Mouse (Mus musculus): Measurements from ENCODE around the gene Chst10. TPM values are rescaled to one million over a fixed set of nuclear protein-coding genes. Genes with fewer than 3 reads are reported as not detected.

Gene Chst10
- polyA plus RNA-seq, 1 experiment = 43.7 TPM

DNA sequence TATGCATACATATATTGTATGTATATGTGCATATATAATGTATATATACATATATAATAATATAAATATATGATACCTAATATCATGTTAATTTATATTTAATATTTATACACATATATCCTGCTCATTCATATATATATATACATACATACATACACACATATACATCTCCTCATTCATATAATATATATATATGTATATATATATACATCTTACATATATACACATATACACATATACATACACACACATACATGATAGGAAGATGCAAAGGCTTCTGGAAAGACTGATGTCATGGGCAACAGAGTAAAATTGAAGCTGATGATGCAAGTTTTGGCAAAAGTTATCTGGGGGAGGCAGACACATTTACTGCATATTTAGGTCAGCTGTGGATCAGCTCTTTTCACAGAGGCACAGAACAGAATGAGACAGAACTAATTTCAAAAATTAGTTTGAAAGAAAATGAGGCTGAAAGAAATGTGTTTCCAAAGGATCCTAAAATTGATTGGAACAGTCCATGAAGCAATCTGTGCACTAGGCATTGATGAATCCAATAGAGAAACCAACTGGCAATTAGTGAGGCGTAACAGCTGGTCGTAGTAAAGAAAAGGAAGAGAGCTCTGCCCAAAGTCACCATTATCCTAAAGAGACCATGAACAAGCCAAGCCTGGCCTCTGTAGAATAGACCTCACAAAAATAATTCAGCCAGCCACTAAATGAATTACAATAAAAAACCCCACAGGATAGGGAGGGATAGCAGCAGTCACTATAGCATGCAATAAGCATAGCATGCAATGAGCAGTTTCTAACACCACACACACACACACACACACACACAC, 49.3 kb downstream of the Chst10 start:
- Histone ChIP-seq H3K4me1 (ENCODE audit: control insufficient read depth, insufficient read depth, low read length) (0 out of 2 replicates have a peak, but pooled peaks cover 2% of the 10 kb centered on the region), H3K4me3 (replicated peaks; ENCODE audit: insufficient read depth, low read depth, low read length) (no peak overlapping the region), H3K27me3 (ENCODE audit: control insufficient read depth, insufficient read depth, low read length) (no peaks in the 10 kb centered on the region), H3K27ac (ENCODE audit: insufficient read depth, low read length) (no peak overlapping the region)
- 76% methylated on average over 2 of the region's 2 CpGs for WGBS
- no peak for DNase-seq
- no peak for TF ChIP-seq CTCF (IDR thresholded peaks at IDR 0.05; ENCODE audit: borderline replicate concordance, insufficient read depth, low read depth, low read length)
- no peak for TF ChIP-seq POLR2A (IDR thresholded peaks at IDR 0.05; ENCODE audit: borderline replicate concordance, insufficient read depth, low read length)

DNA sequence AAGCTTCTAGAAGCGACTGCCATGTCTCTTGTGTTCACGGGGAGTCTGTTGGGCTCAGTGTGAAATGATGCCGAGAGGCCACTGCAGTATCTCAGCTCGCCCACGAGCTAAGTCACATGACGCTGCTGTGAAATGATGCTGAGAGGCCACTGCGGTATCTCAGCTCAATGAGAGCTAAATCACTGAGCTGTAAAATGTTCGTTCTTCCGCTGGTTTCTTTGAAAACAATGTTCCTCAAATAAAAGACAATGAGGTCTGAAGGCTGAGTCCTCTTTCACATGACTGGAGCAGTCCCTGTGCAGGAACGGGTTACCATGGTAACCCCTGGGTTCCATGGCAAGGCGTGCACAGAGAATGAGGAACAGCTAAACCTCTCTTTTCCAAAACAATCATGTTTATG, 50.0 kb downstream of the Chst10 start:
- TF ChIP-seq POLR2A (IDR thresholded peaks at IDR 0.05; ENCODE audit: borderline replicate concordance, insufficient read depth, low read length) (0 out of 2 replicates have a peak, but pooled peaks have one; percentile 14), CTCF (IDR thresholded peaks at IDR 0.05; ENCODE audit: borderline replicate concordance, insufficient read depth, low read depth, low read length) (no peak)
- no peaks in the 10 kb centered on the region for H3K27me3 ChIP-seq (ENCODE audit: control insufficient read depth, insufficient read depth, low read length)
- WGBS = 2% methylated on average over 11 of the region's 11 CpGs
- DNase-seq = peak; percentile 55 to 62
- H3K4me1 ChIP-seq (ENCODE audit: control insufficient read depth, insufficient read depth, low read length) = 0 out of 2 replicates have a peak, but pooled peaks cover 2% of the 10 kb centered on the region
- peak overlapping the region; percentile 67 for H3K4me3 ChIP-seq (replicated peaks; ENCODE audit: insufficient read depth, low read depth, low read length)
- H3K27ac ChIP-seq (ENCODE audit: insufficient read depth, low read length) = peak overlapping the region; percentile 51

DNA sequence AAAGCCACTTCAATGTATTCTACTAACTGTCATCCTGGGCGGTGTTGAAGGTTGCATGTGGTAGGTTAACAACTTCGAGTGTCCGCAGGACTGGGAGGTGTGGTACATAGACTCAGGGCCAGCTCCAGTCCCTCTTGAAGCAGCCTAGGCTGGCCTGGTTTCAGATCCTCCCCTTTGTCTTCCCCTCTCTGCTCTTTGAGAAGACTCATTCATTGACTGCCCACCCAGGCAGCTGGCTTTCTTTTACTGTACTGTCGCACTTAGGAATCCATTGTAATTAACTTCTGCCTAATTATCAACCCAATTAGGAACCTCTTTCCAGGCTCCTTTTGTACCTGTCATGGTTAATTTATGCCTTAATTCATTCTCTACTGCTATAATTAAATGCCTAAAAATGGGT, 54.7 kb downstream of the Chst10 start:
- H3K4me3 ChIP-seq (replicated peaks; ENCODE audit: insufficient read depth, low read depth, low read length) = no peak overlapping the region
- H3K4me1 ChIP-seq (ENCODE audit: control insufficient read depth, insufficient read depth, low read length) = 0 out of 2 replicates have a peak, but pooled peaks cover 2% of the 10 kb centered on the region
- DNase-seq = no peak
- WGBS = 35% methylated on average over 4 of the region's 4 CpGs
- TF ChIP-seq POLR2A (IDR thresholded peaks at IDR 0.05; ENCODE audit: borderline replicate concordance, insufficient read depth, low read length) (no peak), CTCF (IDR thresholded peaks at IDR 0.05; ENCODE audit: borderline replicate concordance, insufficient read depth, low read depth, low read length) (no peak)
- no peaks in the 10 kb centered on the region for H3K27me3 ChIP-seq (ENCODE audit: control insufficient read depth, insufficient read depth, low read length)
- no peak overlapping the region for H3K27ac ChIP-seq (ENCODE audit: insufficient read depth, low read length)

DNA sequence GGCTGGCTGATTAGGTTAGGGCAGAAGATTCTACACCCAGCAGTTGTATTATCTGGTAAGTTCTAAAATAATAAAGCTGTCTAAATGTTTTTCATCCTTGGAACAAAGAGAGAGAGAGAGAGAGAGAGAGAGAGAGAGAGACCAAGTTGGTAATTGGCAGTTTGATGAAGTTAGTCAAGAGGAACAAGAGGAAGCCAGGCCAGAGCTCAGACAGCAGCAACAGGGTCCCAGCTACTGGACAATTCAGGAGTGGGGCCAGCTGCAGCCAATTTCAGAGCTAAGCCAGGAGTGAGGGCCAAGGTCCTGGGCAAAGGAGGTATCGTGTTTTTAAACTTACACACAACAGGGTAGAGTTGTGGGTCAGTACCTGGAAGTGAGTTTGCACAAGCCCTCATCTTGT, 55.1 kb downstream of the Chst10 start:
- WGBS = 74% methylated on average over 1 of the region's 1 CpGs
- no peak for TF ChIP-seq POLR2A (IDR thresholded peaks at IDR 0.05; ENCODE audit: borderline replicate concordance, insufficient read depth, low read length)
- TF ChIP-seq CTCF (IDR thresholded peaks at IDR 0.05; ENCODE audit: borderline replicate concordance, insufficient read depth, low read depth, low read length) = no peak
- Histone ChIP-seq H3K4me1 (ENCODE audit: control insufficient read depth, insufficient read depth, low read length) (0 out of 2 replicates have a peak, but pooled peaks cover 1% of the 10 kb centered on the region), H3K27ac (ENCODE audit: insufficient read depth, low read length) (no peak overlapping the region), H3K4me3 (replicated peaks; ENCODE audit: insufficient read depth, low read depth, low read length) (no peak overlapping the region), H3K27me3 (ENCODE audit: control insufficient read depth, insufficient read depth, low read length) (no peaks in the 10 kb centered on the region)
- DNase-seq = no peak

DNA sequence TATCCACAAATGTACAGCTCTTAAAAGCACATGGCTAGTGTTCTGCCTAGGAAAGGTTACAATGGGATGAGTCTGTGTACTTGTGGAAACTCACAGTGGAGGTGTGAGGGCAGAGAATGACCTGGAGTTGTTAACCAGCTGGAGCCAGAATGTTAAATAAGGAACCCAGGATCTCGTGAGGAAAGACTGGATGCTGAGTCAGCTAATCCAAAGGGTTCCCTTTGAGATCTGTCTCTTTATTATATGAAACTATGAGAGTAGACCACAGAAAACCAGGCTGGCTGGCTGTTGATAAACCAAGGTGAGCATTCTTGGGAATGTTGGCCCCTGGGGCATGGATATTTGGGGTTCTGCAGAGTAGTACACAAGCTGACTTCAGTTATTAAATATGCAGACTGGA, 58.0 kb downstream of the Chst10 start:
- TF ChIP-seq CTCF (IDR thresholded peaks at IDR 0.05; ENCODE audit: borderline replicate concordance, insufficient read depth, low read depth, low read length) = no peak
- no peak for TF ChIP-seq POLR2A (IDR thresholded peaks at IDR 0.05; ENCODE audit: borderline replicate concordance, insufficient read depth, low read length)
- 49% methylated on average over 1 of the region's 1 CpGs for WGBS
- Histone ChIP-seq H3K4me3 (replicated peaks; ENCODE audit: insufficient read depth, low read depth, low read length) (no peak overlapping the region), H3K27ac (ENCODE audit: insufficient read depth, low read length) (no peak overlapping the region), H3K27me3 (ENCODE audit: control insufficient read depth, insufficient read depth, low read length) (no peaks in the 10 kb centered on the region), H3K4me1 (ENCODE audit: control insufficient read depth, insufficient read depth, low read length) (no peaks in the 10 kb centered on the region)
- no peak for DNase-seq

DNA sequence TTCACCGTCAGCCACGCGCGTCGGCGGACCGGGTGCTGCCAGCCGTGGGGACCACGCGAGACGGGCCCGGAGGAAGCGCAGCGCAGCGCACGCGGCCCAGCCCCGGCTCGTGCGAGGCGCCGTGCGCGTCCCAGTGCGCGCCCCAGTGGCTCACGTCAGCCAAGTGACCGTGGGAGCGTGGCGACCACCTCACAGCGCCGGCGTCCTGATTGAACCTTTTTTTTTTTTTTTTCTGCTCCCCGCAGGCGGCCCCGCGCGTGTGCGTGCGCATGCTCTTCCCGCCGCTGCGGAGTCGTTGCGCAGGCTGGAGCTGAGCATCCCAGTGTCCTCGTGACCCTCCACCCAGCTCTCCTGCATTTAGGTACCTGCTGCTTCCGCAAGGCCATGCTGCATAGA, 61.5 kb downstream of the Chst10 start, which contains the start of gene Lonrf2:
TSS of gene Lonrf2 (minus strand) at position 235 of the 396 bp plus-strand sequence.
- peak within 1 kb of the TSS; percentile 98 for H3K27ac ChIP-seq (ENCODE audit: insufficient read depth, low read length)
- DNase-seq = peak; percentile 82 to 86
- H3K4me1 ChIP-seq (ENCODE audit: control insufficient read depth, insufficient read depth, low read length) = no peaks in the 10 kb centered on the region; the same call in 1 of the 2 replicates
- TF ChIP-seq CTCF (IDR thresholded peaks at IDR 0.05; ENCODE audit: borderline replicate concordance, insufficient read depth, low read depth, low read length) = no peak
- TF ChIP-seq POLR2A (IDR thresholded peaks at IDR 0.05; ENCODE audit: borderline replicate concordance, insufficient read depth, low read length) = peak; percentile 70
- under 1% methylated on average over 47 of the region's 47 CpGs for WGBS
- H3K27me3 ChIP-seq (ENCODE audit: control insufficient read depth, insufficient read depth, low read length) = no peaks in the 10 kb centered on the region
- H3K4me3 ChIP-seq (replicated peaks; ENCODE audit: insufficient read depth, low read depth, low read length) = peak within 1 kb of the TSS; percentile 57

DNA sequence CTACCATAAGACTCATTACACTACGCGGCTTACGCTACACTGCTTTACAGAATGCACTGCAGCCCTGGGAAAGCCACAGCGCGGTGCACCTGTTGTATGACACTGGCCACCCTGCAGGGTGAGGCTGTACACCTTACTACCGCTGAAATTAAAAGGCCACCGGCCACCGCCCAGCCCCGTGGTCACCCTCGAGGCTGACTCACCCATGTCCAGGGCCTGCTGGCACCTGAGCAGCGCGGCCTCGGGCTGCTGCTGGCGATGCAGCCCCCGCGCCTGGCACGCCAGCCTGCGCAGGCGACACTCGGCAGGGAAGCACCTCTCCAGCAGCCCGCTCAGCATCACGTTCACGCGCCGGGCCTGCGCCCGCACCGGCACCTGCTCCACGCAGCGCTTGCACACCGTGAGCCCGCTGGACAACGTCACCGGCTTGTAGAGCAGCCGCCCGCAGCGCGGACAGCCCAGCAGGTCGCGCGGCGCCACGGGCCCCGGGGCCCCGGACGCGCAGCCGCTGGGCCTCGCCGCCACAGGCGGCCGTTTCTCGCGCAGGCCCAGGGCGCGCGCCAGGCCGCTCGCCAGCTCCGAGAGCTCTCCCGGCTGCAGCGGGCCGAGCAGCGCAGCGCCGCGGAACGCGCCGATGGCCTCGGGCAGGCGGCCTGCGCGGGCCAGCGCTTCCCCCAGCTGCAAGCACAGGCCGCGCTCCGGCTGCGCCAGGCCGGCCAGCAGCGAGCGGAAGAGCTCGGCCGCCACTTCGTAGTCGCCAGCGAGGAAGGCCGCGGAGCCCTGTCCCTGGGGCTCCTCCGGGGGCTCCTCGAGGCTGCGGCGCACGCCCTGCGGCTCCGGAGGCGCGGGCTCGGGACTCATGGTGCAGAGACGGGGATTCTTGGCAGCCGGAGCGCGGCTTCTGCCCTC, 62.1 kb downstream of the Chst10 start:
- H3K4me3 ChIP-seq (replicated peaks; ENCODE audit: insufficient read depth, low read depth, low read length) = peak overlapping the region; percentile 57
- no peaks in the 10 kb centered on the region; the same call in 1 of the 2 replicates for H3K27me3 ChIP-seq (ENCODE audit: control insufficient read depth, insufficient read depth, low read length)
- peak; percentile 83 to 84 for DNase-seq
- TF ChIP-seq POLR2A (IDR thresholded peaks at IDR 0.05; ENCODE audit: borderline replicate concordance, insufficient read depth, low read length) = no peak
- no peak for TF ChIP-seq CTCF (IDR thresholded peaks at IDR 0.05; ENCODE audit: borderline replicate concordance, insufficient read depth, low read depth, low read length)
- WGBS = under 1% methylated on average over 103 of the region's 103 CpGs
- H3K27ac ChIP-seq (ENCODE audit: insufficient read depth, low read length) = peak overlapping the region; percentile 98
- H3K4me1 ChIP-seq (ENCODE audit: control insufficient read depth, insufficient read depth, low read length) = no peaks in the 10 kb centered on the region; the same call in 1 of the 2 replicates
